ENCODE assay signal across 10 mouse cellular contexts in genomic region chr2:95494698-95495088, GRCm38 (mm10).
DNase-seq lines count a peak whose midpoint lies in the region; ATAC-seq and TF ChIP-seq lines count a peak whose summit lies in the region.
"Had no signal": no experiment of that assay in that cellular context is flagged by ENCODE, and none has a peak within 500 bp of the region (broad histone marks: within the 10 kb centered on the region; RNA-seq: fewer than 3 reads in every experiment).

No protein-coding gene starts in this region.

- TF ChIP-seq POLR2A in heart, adult 2 months (IDR thresholded peaks at IDR 0.05; ENCODE audit: insufficient read depth, low read depth, low read length), result no peak
- TF ChIP-seq POLR2A in cortical plate, adult 2 months (IDR thresholded peaks at IDR 0.05; ENCODE audit: extremely low read depth, insufficient read depth, low read length), result no peak

- intact Hi-C loops in heart, adult 2 months (cut with DNase I), result no loop called here

- no peak overlapping the region for H3K4me2 ChIP-seq in stomach, postnatal 0 days (replicated peaks; ENCODE audit: low read depth)
- H3K4me2 ChIP-seq: embryonic facial prominence, embryonic 13.5 days had no signal

- H3K27ac ChIP-seq in heart, adult 2 months, result no peak overlapping the region
- H3K27ac ChIP-seq in heart, embryonic 10.5 days, result no peak overlapping the region
- no peak overlapping the region for H3K27ac ChIP-seq in cortical plate, adult 2 months (ENCODE audit: insufficient read depth, low read length)
- no peak overlapping the region for H3K27ac ChIP-seq in stomach, postnatal 0 days (replicated peaks)
- H3K27ac ChIP-seq: embryonic facial prominence, embryonic 13.5 days had no signal

- no peaks in the 10 kb centered on the region for H3K9me3 ChIP-seq in heart, embryonic 10.5 days
- no peaks in the 10 kb centered on the region for H3K9me3 ChIP-seq in stomach, postnatal 0 days (ENCODE audit: control insufficient read depth, low read length)
- H3K9me3 ChIP-seq: embryonic facial prominence, embryonic 13.5 days had no signal

- no peaks in the 10 kb centered on the region for H3K36me3 ChIP-seq in heart, adult 2 months (ENCODE audit: control insufficient read depth, insufficient read depth, low read length)
- H3K36me3 ChIP-seq in heart, embryonic 10.5 days, result no peaks in the 10 kb centered on the region
- no peaks in the 10 kb centered on the region for H3K36me3 ChIP-seq in stomach, postnatal 0 days (ENCODE audit: control insufficient read depth, insufficient read depth, low read length)
- H3K36me3 ChIP-seq: embryonic facial prominence, embryonic 13.5 days had no signal

- DNase-seq in heart, adult 2 months, result no peak
- DNase-seq in heart, embryonic 10.5 days (ENCODE audit: low spot score), result no peak
- peak; percentile 11 for DNase-seq in ovary, postnatal 14 days (ENCODE audit: low spot score)
- no peak for DNase-seq in ovary, postnatal 36 days (ENCODE audit: low spot score)
- DNase-seq in stomach, postnatal 0 days (ENCODE audit: low spot score), result peak; percentile 16
- DNase-seq in left cerebral cortex, adult 18-20 months (ENCODE audit: low spot score in 2 of 2), result no peak
- no peak for DNase-seq in urinary bladder, postnatal 10 days (ENCODE audit: low spot score)
- DNase-seq: heart, adult 11 months had no signal

- H3K4me1 ChIP-seq in heart, adult 2 months (ENCODE audit: control insufficient read depth, insufficient read depth, low read length), result no peaks in the 10 kb centered on the region
- no peaks in the 10 kb centered on the region for H3K4me1 ChIP-seq in heart, embryonic 10.5 days
- no peaks in the 10 kb centered on the region for H3K4me1 ChIP-seq in cortical plate, adult 2 months (ENCODE audit: control insufficient read depth, insufficient read depth, low read length)
- H3K4me1 ChIP-seq in stomach, postnatal 0 days (replicated peaks; ENCODE audit: control insufficient read depth, insufficient read depth), result no peaks in the 10 kb centered on the region
- H3K4me1 ChIP-seq: embryonic facial prominence, embryonic 13.5 days had no signal

- no peak overlapping the region for H3K9ac ChIP-seq in heart, adult 2 months (ENCODE audit: low read depth, low read length)
- H3K9ac ChIP-seq in stomach, postnatal 0 days (ENCODE audit: low read length), result no peak overlapping the region
- H3K9ac ChIP-seq: embryonic facial prominence, embryonic 13.5 days had no signal

- peak; percentile 27; the same call in 1 of the 2 replicates for TF ChIP-seq CTCF in heart, adult 2 months (IDR thresholded peaks at IDR 0.05)
- peak; percentile 1; the same call in 1 of the 2 replicates for TF ChIP-seq CTCF in cortical plate, adult 2 months (IDR thresholded peaks at IDR 0.05; ENCODE audit: extremely low read depth, insufficient read depth, low read length)
- peak; percentile 48 for TF ChIP-seq CTCF in stomach, postnatal 0 days (IDR thresholded peaks at IDR 0.05; ENCODE audit: low read depth)

- H3K27me3 ChIP-seq in heart, adult 2 months (ENCODE audit: control insufficient read depth, insufficient read depth, low read length), result no peaks in the 10 kb centered on the region
- H3K27me3 ChIP-seq in heart, embryonic 10.5 days (ENCODE audit: insufficient read depth, poor library complexity, severe bottlenecking), result no peaks in the 10 kb centered on the region
- H3K27me3 ChIP-seq in stomach, postnatal 0 days (ENCODE audit: control insufficient read depth, insufficient read depth, low read length), result no peaks in the 10 kb centered on the region
- H3K27me3 ChIP-seq: embryonic facial prominence, embryonic 13.5 days had no signal

- H3K79me2 ChIP-seq in heart, adult 2 months (replicated peaks; ENCODE audit: control insufficient read depth, insufficient read depth, low read length), result no peaks in the 10 kb centered on the region

- TF ChIP-seq EP300 in heart, adult 2 months (IDR thresholded peaks at IDR 0.05; ENCODE audit: insufficient read depth, low read depth, low read length), result no peak
- no peak for TF ChIP-seq EP300 in stomach, postnatal 0 days (optimal IDR thresholded peaks at IDR 0.05)

- no peak overlapping the region for H3K4me3 ChIP-seq in heart, adult 2 months
- H3K4me3 ChIP-seq in heart, embryonic 10.5 days, result no peak overlapping the region
- H3K4me3 ChIP-seq in cortical plate, adult 2 months (ENCODE audit: insufficient read depth, low read length), result no peak overlapping the region
- no peak overlapping the region for H3K4me3 ChIP-seq in stomach, postnatal 0 days (ENCODE audit: low read depth, low read length)
- H3K4me3 ChIP-seq: embryonic facial prominence, embryonic 13.5 days had no signal

- WGBS in heart, adult 2 months, result 40% methylated on average over 4 of the region's 4 CpGs
- 42% methylated on average over 4 of the region's 4 CpGs for WGBS in heart, embryonic 10.5 days
- 37% methylated on average over 4 of the region's 4 CpGs for WGBS in stomach, postnatal 0 days

- ATAC-seq in stomach, postnatal 0 days (ENCODE audit: low FRiP score, low TSS enrichment), result no peak

Comparison
In these comparisons a context has a peak if more than half of its experiments do, and no peak if none do; other contexts are left out.
1. DNase-seq: peak in ovary, postnatal 14 days (single experiment) and stomach, postnatal 0 days (single experiment); none in heart, adult 2 months (0 of 2), heart, embryonic 10.5 days (single experiment), ovary, postnatal 36 days (single experiment), left cerebral cortex, adult 18-20 months (0 of 2) and urinary bladder, postnatal 10 days (single experiment).
2. Peak in every context shown above with its lines, with median percentiles within 50 percentile points of each other: CTCF ChIP-seq.